Mouse (Mus musculus): ENCODE results near the gene Lrig3.

DNA sequence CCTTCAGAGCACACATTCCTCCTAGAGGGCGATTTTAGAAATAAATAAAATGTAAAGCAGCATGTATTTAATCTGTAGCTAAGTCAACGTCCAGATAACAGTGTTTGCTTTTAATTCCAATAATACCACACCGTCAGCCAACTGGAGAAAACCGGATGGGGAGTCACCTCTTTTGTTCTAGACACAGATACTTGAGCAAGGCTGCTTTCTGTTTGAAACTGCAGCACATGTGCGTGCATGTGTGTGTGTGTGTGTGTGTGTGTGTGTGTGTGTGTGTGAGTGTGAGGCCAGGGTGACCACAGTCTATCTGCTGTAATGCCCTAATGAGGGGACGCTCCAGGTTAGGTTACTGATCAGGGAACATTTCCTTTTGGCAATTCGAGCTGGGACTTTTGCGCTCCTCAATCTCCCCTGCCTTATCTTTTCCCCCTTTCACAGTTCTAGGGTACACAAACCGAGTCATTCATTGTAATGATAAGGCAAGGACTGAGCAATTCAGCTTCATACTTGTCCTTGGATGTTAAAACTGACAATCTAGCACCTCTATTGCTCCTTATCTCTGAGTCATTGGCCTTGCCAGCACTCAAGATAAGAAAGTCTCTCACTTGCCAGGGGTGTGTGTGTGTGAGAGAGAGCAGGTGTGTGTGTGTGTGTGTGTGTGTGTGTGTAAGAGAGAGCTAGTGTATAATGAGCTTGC, 4.4 kb upstream of the Lrig3 start:
- TF ChIP-seq CTCF (conservative IDR thresholded peaks at IDR 0.05; ENCODE audit: low read length) (no peak), POU5F1 (IDR thresholded peaks at IDR 0.05; ENCODE audit: borderline replicate concordance, low read length) (no peak), NANOG (IDR thresholded peaks at IDR 0.05; ENCODE audit: borderline replicate concordance, low read length) (no peak)

All from E14TG2a.4 (cell line).